Comparison of ENCODE assay signal across 8 mouse cellular contexts in the genomic region with DNA sequence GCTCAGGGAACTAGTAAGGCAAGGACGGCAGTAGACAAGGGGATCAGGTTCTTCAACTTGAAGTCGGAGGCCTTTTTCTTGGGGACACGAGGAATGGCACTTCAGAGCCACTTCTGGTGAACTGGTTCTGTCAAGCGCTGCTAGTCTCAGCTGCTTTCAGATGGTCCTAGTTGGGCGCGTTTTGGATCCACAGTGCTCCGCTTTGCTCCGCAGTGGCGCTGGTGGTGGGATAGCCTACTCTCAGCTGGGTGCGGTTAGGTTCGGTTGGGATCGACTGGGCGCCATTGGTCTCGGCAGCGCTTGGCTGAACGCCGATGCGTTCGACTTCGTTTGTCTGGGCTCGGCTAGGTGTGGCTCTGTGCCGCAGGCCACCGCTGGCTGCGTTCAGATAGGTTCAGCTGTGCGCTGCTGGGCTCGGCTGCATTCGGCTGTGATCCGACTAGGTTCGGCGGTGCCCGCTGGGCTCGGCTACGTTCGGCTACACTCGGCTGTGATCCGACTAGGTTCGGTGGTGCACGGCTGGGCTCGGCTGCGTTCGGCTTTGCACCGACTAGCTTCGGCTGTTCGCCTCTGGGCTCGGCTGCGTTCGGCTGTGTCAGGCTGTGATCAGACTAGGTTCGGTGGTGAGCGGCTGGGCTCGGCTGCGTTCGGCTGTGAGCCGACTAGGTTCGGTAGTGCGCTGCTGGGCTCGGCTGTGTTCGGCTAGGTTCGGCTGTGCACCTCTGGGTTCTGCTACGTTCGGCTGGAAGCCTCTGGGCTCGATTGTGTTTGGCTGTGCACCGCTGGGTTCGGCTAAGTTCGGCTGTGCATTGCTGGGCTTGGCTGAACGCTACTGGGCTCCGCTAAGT. TPM values are rescaled to one million over a fixed set of nuclear protein-coding genes. Genes with fewer than 3 reads are reported as not detected.
A peak's percentile ranks its signal among the peaks of the same experiment; 100 is the strongest.
DNase-seq lines count a peak whose midpoint lies in the region; ATAC-seq and TF ChIP-seq lines count a peak whose summit lies in the region.

No protein-coding gene starts in this region.

- peak overlapping the region; percentile 95 for H3K27ac ChIP-seq in gastrocnemius, adult 2 months

- DNase-seq in ZHBTc4 (ENCODE audit: low read depth, low spot score), result peak; percentile 85
- DNase-seq in gastrocnemius, adult 2 months, result peak; percentile 95
- DNase-seq in hindlimb bud, embryonic 11.5 days (ENCODE audit: extremely low spot score, low read depth, low spot score), result peak; percentile 37
- peak; percentile 98 for DNase-seq in left cerebral cortex, adult 9 months (ENCODE audit: low spot score in 2 of 2)
- DNase-seq in right cerebral cortex, postnatal 14 days, result peak; percentile 97
- peak; percentile 95 to 96 for DNase-seq in urinary bladder, postnatal 36 days (ENCODE audit: low spot score in 2 of 2)

- peak overlapping the region; percentile 87 for H3K4me3 ChIP-seq in gastrocnemius, adult 2 months

- intact Hi-C loops in gastrocnemius, adult 2 months (cut with DNase I), result loop anchor here (5.0 kb wide), 1 partner anchor 235 kb away; no protein-coding TSS in a partner anchor

- no peak for TF ChIP-seq CTCF in gastrocnemius, adult 2 months (IDR thresholded peaks at IDR 0.05)

- ATAC-seq in common myeloid progenitor, adult 5-6 weeks (replicated peaks; ENCODE audit: low read depth, poor library complexity, severe bottlenecking), result peak; percentile 81
- ATAC-seq in megakaryocyte progenitor cell, adult 5-6 weeks (replicated peaks; ENCODE audit: poor library complexity), result peak; percentile 80

RNA-seq across cellular contexts. Expression of a gene that starts 0.8 kb away (rescaled TPM):
- 24.9 and 29.6 TPM in 2 replicates for total RNA-seq in common myeloid progenitor, adult 5-6 weeks (2017)
- 10 to 100 TPM; 11.0 to 11.9 TPM for total RNA-seq in gastrocnemius, adult 2 months (2021)
- 21.1 and 23.8 TPM in 2 replicates for total RNA-seq in megakaryocyte progenitor cell, adult 5-6 weeks (2015)
- 22.5 and 24.0 TPM in 2 replicates for total RNA-seq in megakaryocyte progenitor cell, adult 5-6 weeks (2017)

RNA-seq across cellular contexts. Expression of a gene that starts 46.1 kb away (rescaled TPM):
- total RNA-seq in common myeloid progenitor, adult 5-6 weeks (2017), result 1.1 and 2.3 TPM in 2 replicates
- 1 to 10 TPM; 3.5 to 3.9 TPM for total RNA-seq in gastrocnemius, adult 2 months (2021)
- 0.81 and 0.89 TPM in 2 replicates for total RNA-seq in megakaryocyte progenitor cell, adult 5-6 weeks (2015)
- 1.8 and 2.8 TPM in 2 replicates for total RNA-seq in megakaryocyte progenitor cell, adult 5-6 weeks (2017)

Comparison
In these comparisons a context has a peak if more than half of its experiments do, and no peak if none do; other contexts are left out.
1. Peak in every context shown above with its lines: DNase-seq, ATAC-seq, H3K4me3 ChIP-seq and H3K27ac ChIP-seq.
2. DNase-seq: peak in every context shown above with its lines; median percentile 98 in left cerebral cortex, adult 9 months; 97 in right cerebral cortex, postnatal 14 days; 96 in urinary bladder, postnatal 36 days; 95 in gastrocnemius, adult 2 months; 85 in ZHBTc4; 37 in hindlimb bud, embryonic 11.5 days.